Mouse (Mus musculus) forebrain, embryonic 14.5 days (tissue): Measurements from ENCODE around the gene Dnlz. TPM values are rescaled to one million over a fixed set of nuclear protein-coding genes. Genes with fewer than 3 reads are reported as not detected.

ENCODE experiments used
- ATAC-seq: fragments of 200-750 bp; cut with Nextera tagmentation; 2 replicates; pipeline ENCODE4 v1.8.0; 2017; ENCODE audit warnings: mild to moderate bottlenecking, moderate library complexity
- DNase-seq: peaks from one replicate; pipeline ENCODE4 v3.0.0-alpha.2; 2015; ENCODE audit warnings: low spot score
- H3K27ac ChIP-seq: fragments of 300-500 bp; sonication (generic); 2 replicates; pipeline ENCODE4 v1.5.1; 2014; ENCODE audit warnings: low read depth, mild to moderate bottlenecking, control low read depth, low read length, moderate library complexity
- H3K27me3 ChIP-seq: fragments of 300-500 bp; sonication (generic); replicated peaks from 2 replicates; pipeline ENCODE4 v1.6.1; 2014; ENCODE audit warnings: low read length, control low read depth, mixed read lengths; ENCODE audit not compliant: control insufficient read depth, insufficient read depth
- H3K36me3 ChIP-seq: fragments of 300-500 bp; sonication (generic); 2 replicates; pipeline ENCODE4 v1.6.1; 2014; ENCODE audit warnings: low read length, control low read depth; ENCODE audit not compliant: control insufficient read depth, insufficient read depth
- H3K4me1 ChIP-seq: fragments of 300-500 bp; sonication (generic); 2 replicates; pipeline ENCODE4 v1.6.1; 2014; ENCODE audit warnings: antibody characterized with exemption, low read length, control low read depth; ENCODE audit not compliant: control insufficient read depth, insufficient read depth
- H3K4me2 ChIP-seq: fragments of 300-500 bp; sonication (generic); 2 replicates; pipeline ENCODE4 v1.6.1; 2014; ENCODE audit warnings: mild to moderate bottlenecking, control low read depth, low read length
- H3K4me3 ChIP-seq: fragments of 300-500 bp; sonication (generic); 2 replicates; pipeline ENCODE4 v1.5.1; 2014; ENCODE audit warnings: low read depth, low read length, control low read depth
- H3K9ac ChIP-seq: fragments of 300-500 bp; sonication (generic); 2 replicates; pipeline ENCODE4 v1.6.1; 2014; ENCODE audit warnings: mild to moderate bottlenecking, low read length, control low read depth, moderate library complexity
- H3K9me3 ChIP-seq: fragments of 300-500 bp; sonication (generic); replicated peaks from 2 replicates; pipeline ENCODE4 v1.6.1; 2016; ENCODE audit warnings: low read length, control low read depth, mixed read lengths; ENCODE audit not compliant: control insufficient read depth
- WGBS: fragments of 180-500 bp; shearing (Covaris S2); extraction: QIAGEN DNeasy Blood & Tissue Kit; methylation state at CpG from one replicate; pipeline ENCODE4 v1.1.7; 2014; 5-methylcytosine and 5-hydroxymethylcytosine counted together
- polyA plus RNA-seq: library from polyadenylated mRNA; unstranded; fragments of >200 nt; fragmentation: Nextera tagmentation; extraction: Ambion mirVana; gene quantifications from 2 replicates; pipeline ENCODE4 v1.2.1, GENCODE M21; 2014

The Dnlz gene
- polyA plus RNA-seq, 1 experiment from 2014 or later, result 33.1 TPM

- no peak for DNase-seq
- Histone ChIP-seq H3K27ac (peak overlapping the region; percentile 79), H3K27me3 (no peaks in the 10 kb centered on the region), H3K4me3 (peak overlapping the region; percentile 82), H3K4me1 (peaks cover 15% of the 10 kb centered on the region), H3K36me3 (peaks cover 31% of the 10 kb centered on the region), H3K9me3 (no peaks in the 10 kb centered on the region), H3K9ac (peak overlapping the region; percentile 91), H3K4me2 (peak overlapping the region; percentile 95)
- ATAC-seq, result peak; percentile 66
- 3% methylated on average over 36 of the region's 36 CpGs for WGBS
Observed at GRCm38 (mm10) chr2:26352291-26352910, 491 bp upstream of the Dnlz start.

DNA sequence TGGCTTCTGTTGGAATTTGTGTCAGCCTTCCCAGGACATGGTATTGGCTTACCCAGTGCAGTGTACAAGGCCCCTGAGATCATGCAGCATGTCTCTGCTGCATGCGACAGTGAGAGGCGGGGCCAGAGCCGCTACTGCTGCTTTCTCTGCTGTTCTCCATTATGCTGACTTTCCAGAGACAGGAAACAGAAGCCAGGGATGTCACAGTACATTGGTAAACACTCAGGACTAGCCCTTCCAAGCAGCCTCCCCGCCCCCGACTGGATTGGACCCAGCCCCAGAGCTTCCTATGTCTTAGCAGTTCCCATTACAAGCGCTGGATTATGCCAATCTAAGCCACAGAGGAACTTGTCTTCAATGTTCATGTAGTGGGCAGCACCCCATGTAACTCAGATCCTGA lies 3.7 kb downstream of the Dnlz start:
- no peak overlapping the region for H3K4me2 ChIP-seq
- no peaks in the 10 kb centered on the region for H3K27me3 ChIP-seq
- peaks cover 15% of the 10 kb centered on the region for H3K4me1 ChIP-seq
- ATAC-seq, result no peak
- H3K9me3 ChIP-seq, result no peaks in the 10 kb centered on the region
- H3K36me3 ChIP-seq, result peaks cover 73% of the 10 kb centered on the region
- H3K4me3 ChIP-seq, result no peak overlapping the region
- WGBS, result 76% methylated on average over 6 of the region's 6 CpGs
- DNase-seq, result no peak
- H3K27ac ChIP-seq, result no peak overlapping the region
- H3K9ac ChIP-seq, result no peak overlapping the region

- ATAC-seq (no peak), DNase-seq (no peak)
- 83% methylated on average over 11 of the region's 11 CpGs for WGBS
- Histone ChIP-seq H3K27me3 (no peaks in the 10 kb centered on the region), H3K4me3 (no peak overlapping the region), H3K4me1 (no peaks in the 10 kb centered on the region), H3K27ac (no peak overlapping the region), H3K9ac (no peak overlapping the region), H3K9me3 (no peaks in the 10 kb centered on the region), H3K36me3 (peaks cover 92% of the 10 kb centered on the region), H3K4me2 (no peak overlapping the region)
Observed at GRCm38 (mm10) chr2:26342609-26343490, 9.1 kb downstream of the Dnlz start.

GRCm38 (mm10) chr2:26342044-26342443 lies 9.9 kb downstream of the Dnlz start:
- Histone ChIP-seq H3K4me1 (no peaks in the 10 kb centered on the region), H3K36me3 (peaks cover 84% of the 10 kb centered on the region), H3K27ac (no peak overlapping the region), H3K9ac (no peak overlapping the region), H3K4me2 (no peak overlapping the region), H3K9me3 (no peaks in the 10 kb centered on the region), H3K4me3 (no peak overlapping the region), H3K27me3 (no peaks in the 10 kb centered on the region)
- WGBS, result 70% methylated on average over 10 of the region's 10 CpGs
- ATAC-seq, result no peak
- peak; percentile 46 for DNase-seq

DNA sequence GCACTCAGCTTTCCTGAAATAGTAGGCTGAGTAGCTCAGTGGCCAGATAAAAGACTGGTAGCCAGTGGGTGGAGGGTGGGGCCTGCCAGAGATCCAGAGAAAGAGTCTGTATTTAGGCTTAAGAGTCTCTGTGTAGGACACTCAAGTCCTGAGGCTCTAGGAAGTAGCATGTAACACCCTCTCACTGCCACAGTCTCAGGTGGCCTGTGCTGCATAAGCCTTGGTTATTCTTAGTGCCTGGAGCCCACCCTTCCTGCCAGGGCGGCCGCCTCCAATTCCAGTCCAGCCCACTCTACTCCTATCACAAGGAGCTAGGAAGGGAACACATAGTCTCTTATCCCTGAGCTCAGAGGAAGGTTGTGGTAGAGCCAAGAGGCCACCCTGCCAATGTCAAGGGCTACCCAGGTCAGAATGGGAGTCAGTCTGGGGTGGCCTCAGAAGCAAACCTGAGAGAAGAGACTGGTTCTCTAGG lies 10.4 kb downstream of the Dnlz start:
- no peaks in the 10 kb centered on the region for H3K27me3 ChIP-seq
- no peak overlapping the region for H3K4me3 ChIP-seq
- no peaks in the 10 kb centered on the region for H3K9me3 ChIP-seq
- DNase-seq, result no peak
- ATAC-seq, result no peak
- no peak overlapping the region for H3K4me2 ChIP-seq
- 90% methylated on average over 2 of the region's 2 CpGs for WGBS
- peaks cover 79% of the 10 kb centered on the region for H3K36me3 ChIP-seq
- no peak overlapping the region for H3K27ac ChIP-seq
- no peaks in the 10 kb centered on the region for H3K4me1 ChIP-seq
- no peak overlapping the region for H3K9ac ChIP-seq

- Histone ChIP-seq H3K4me2 (no peak overlapping the region), H3K9me3 (no peaks in the 10 kb centered on the region), H3K4me1 (no peaks in the 10 kb centered on the region), H3K36me3 (peaks cover 55% of the 10 kb centered on the region), H3K27ac (no peak overlapping the region), H3K9ac (no peak overlapping the region), H3K27me3 (no peaks in the 10 kb centered on the region), H3K4me3 (no peak overlapping the region)
- DNase-seq (no peak), ATAC-seq (no peak)
- WGBS, result 87% methylated on average over 5 of the region's 5 CpGs
Observed at GRCm38 (mm10) chr2:26339204-26339551, 12.7 kb downstream of the Dnlz start.

- 83% methylated on average over 8 of the region's 13 CpGs for WGBS
- no peaks in the 10 kb centered on the region for H3K4me1 ChIP-seq
- peaks cover 49% of the 10 kb centered on the region for H3K36me3 ChIP-seq
- 0 out of 2 replicates have a peak, but pooled peaks have one; percentile 12 for ATAC-seq
- no peak for DNase-seq
- H3K27ac ChIP-seq, result no peak overlapping the region
- no peak overlapping the region for H3K9ac ChIP-seq
- H3K4me3 ChIP-seq, result no peak overlapping the region
- H3K4me2 ChIP-seq, result no peak overlapping the region
- no peaks in the 10 kb centered on the region for H3K9me3 ChIP-seq
- no peaks in the 10 kb centered on the region for H3K27me3 ChIP-seq
Observed at GRCm38 (mm10) chr2:26338302-26339203, 13.4 kb downstream of the Dnlz start.

- WGBS, result 80% methylated on average over 6 of the region's 6 CpGs
- Histone ChIP-seq H3K27ac (no peak overlapping the region), H3K4me2 (no peak overlapping the region), H3K9me3 (no peaks in the 10 kb centered on the region), H3K9ac (no peak overlapping the region), H3K4me3 (no peak overlapping the region), H3K4me1 (no peaks in the 10 kb centered on the region), H3K27me3 (no peaks in the 10 kb centered on the region), H3K36me3 (peaks cover 64% of the 10 kb centered on the region)
- no peak for ATAC-seq
- no peak for DNase-seq
Observed at GRCm38 (mm10) chr2:26330702-26331101, 21.2 kb downstream of the Dnlz start.
